Mouse (Mus musculus) spleen, adult 2 months (tissue): ENCODE measurements at regions not wholly inside any gene's neighbourhood (a gene's known extent, or its start where the extent isn't known, plus 50 kb on each side); places are given as distances from the start of the nearest gene placed in this dataset.

ENCODE experiments used
- CTCF ChIP-seq: fragments of 200-500 bp; IDR thresholded peaks from 2 replicates; pipeline ENCODE4 v1.5.1; 2011; ENCODE audit warnings: mild to moderate bottlenecking, inconsistent platforms; ENCODE audit not compliant: insufficient read depth, insufficient read length, insufficient replicate concordance; ENCODE audit errors: extremely low read depth
- POLR2A ChIP-seq: fragments of 200-500 bp; IDR thresholded peaks from 2 replicates; pipeline ENCODE4 v1.6.1; 2011; ENCODE audit warnings: low read depth, low read length, inconsistent platforms

GRCm38 (mm10) chr16:76149581-76149980, 127.5 kb upstream of the Samsn1 start:
- TF ChIP-seq POLR2A (no peak), CTCF (no peak)
